Mouse (Mus musculus) liver, embryonic 14 days (tissue): ENCODE results near the gene Ddx47. TPM values are rescaled to one million over a fixed set of nuclear protein-coding genes. Genes with fewer than 3 reads are reported as not detected.

Source experiments
- polyA plus RNA-seq: library from polyadenylated mRNA; depleted of rRNA; stranded (reverse); fragments of >200 nt; gene quantifications from 2 replicates; pipeline ENCODE4 v1.2.3, GENCODE M21; 2012; rRNA removed

Ddx47 gene
- polyA plus RNA-seq = 49.0 and 50.8 TPM in 2 replicates

GRCm38 (mm10) chr6:135011048-135011733 lies at the start of gene Ddx47:
Gene Ddx47, plus strand, starts transcription at chr6:135011612.

GRCm38 (mm10) chr6:134981231-134982062 lies 30.0 kb upstream of the Ddx47 start, which contains the start of gene Apold1:
Gene Apold1, plus strand, starts transcription at chr6:134981718.

GRCm38 (mm10) chr6:135065236-135065957 lies 54.0 kb downstream of the Ddx47 start, which contains the start of gene Gprc5a:
Gene Gprc5a, plus strand, starts transcription at chr6:135065651.

Other genes starting within 250 kb of the Ddx47 start
- gene Dusp16, start 219.0 kb upstream of the Ddx47 start, polyA plus RNA-seq = 4.1 and 4.4 TPM in 2 replicates
- 3.3 TPM in 2 replicates for gene Crebl2, start 181.5 kb upstream of the Ddx47 start, polyA plus RNA-seq
- gene Gpr19, start 113.0 kb upstream of the Ddx47 start, polyA plus RNA-seq = 4.2 and 4.3 TPM in 2 replicates
- 11.4 and 15.1 TPM in 2 replicates for gene Cdkn1b, start 91.2 kb upstream of the Ddx47 start, polyA plus RNA-seq
- gene Apold1, start 29.9 kb upstream of the Ddx47 start, polyA plus RNA-seq = 0.83 and 1.1 TPM in 2 replicates
- gene Gprc5a, start 54.0 kb downstream of the Ddx47 start, polyA plus RNA-seq = 0.10 TPM in 2 replicates
- 0.14 and 0.21 TPM in 2 replicates for gene Gprc5d, start 106.7 kb downstream of the Ddx47 start, polyA plus RNA-seq
- 16.5 and 19.3 TPM in 2 replicates for gene Fam234b, start 186.4 kb downstream of the Ddx47 start, polyA plus RNA-seq
- gene Hebp1, start 186.4 kb downstream of the Ddx47 start, polyA plus RNA-seq = 184 and 208 TPM in 2 replicates
- gene Gsg1, start 242.7 kb downstream of the Ddx47 start, polyA plus RNA-seq = 0.09 and 0.13 TPM in 2 replicates